ENCODE assay signal across 8 mouse cellular contexts in the genomic region with DNA sequence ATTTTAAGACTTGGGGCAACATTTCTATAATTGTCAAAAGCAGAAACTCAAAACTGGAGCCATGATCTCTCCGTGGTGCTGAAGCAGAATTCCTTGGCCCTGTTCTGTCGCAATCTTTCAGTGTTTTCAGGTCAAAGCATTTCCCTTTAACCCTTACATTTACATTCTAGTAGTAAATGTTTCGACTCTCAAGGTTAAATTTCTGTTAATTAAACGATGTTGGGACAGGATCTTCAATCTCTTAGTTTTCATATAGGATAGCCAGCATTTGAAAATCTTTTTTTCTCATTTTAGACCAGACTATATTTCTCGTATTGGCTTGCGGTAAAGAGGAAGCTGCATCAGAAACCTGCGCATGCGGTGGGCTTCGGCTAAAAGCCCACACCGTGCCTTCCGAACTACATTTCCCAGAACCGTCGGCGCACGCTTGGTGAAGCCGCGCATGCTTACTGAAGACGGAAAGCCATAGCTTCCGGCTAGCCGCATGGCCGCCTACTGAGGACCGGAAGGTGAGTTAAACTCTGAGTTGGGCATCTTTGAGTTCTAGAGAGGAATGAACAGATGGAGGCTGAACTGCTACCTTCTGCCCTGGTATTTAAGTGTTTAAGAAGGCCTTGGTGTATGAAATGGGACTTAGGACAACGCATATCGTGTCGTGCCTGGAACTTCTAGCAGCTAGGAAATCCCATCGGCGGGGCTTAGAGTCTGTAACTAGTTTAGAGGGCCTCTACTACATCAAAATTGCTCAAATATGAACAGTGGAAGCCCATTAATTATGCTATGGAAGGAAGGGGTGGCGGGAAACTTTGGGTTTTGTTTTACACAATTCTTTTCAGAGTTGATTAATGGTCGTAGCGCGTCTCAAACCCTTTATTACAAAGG. TPM values are rescaled to one million over a fixed set of nuclear protein-coding genes. Genes with fewer than 3 reads are reported as not detected.
DNase-seq lines count a peak whose midpoint lies in the region; ATAC-seq and TF ChIP-seq lines count a peak whose summit lies in the region.

No protein-coding gene starts in this region.

- no peak for TF ChIP-seq CTCF in stomach, postnatal 0 days (IDR thresholded peaks at IDR 0.05; ENCODE audit: low read depth)

- H3K4me1 ChIP-seq in ES-E14 (ENCODE audit: control insufficient read depth in 2 of 2, insufficient read depth in 2 of 2, low read length in 2 of 2, poor library complexity in 1 of 2): peaks cover 0 to 2% of the 10 kb centered on the region in 2 experiments; a peak in 1 of 4 replicates
- peaks cover 24% of the 10 kb centered on the region for H3K4me1 ChIP-seq in forebrain, embryonic 13.5 days
- H3K4me1 ChIP-seq in liver, embryonic 16.5 days (ENCODE audit: control insufficient read depth, low read depth, low read length): peaks cover 12% of the 10 kb centered on the region
- peaks cover 13% of the 10 kb centered on the region for H3K4me1 ChIP-seq in neural tube, embryonic 12.5 days
- H3K4me1 ChIP-seq in stomach, postnatal 0 days (replicated peaks; ENCODE audit: control insufficient read depth, insufficient read depth): no peaks in the 10 kb centered on the region; the same call in 1 of the 2 replicates

- no peaks in the 10 kb centered on the region for H3K9me3 ChIP-seq in ES-E14 (ENCODE audit: control insufficient read depth, insufficient read depth, low read depth, low read length)
- H3K9me3 ChIP-seq in forebrain, embryonic 13.5 days (replicated peaks): no peaks in the 10 kb centered on the region
- H3K9me3 ChIP-seq in liver, embryonic 16.5 days (replicated peaks; ENCODE audit: control insufficient read depth, low read length): no peaks in the 10 kb centered on the region
- no peaks in the 10 kb centered on the region for H3K9me3 ChIP-seq in neural tube, embryonic 12.5 days
- H3K9me3 ChIP-seq in stomach, postnatal 0 days (ENCODE audit: control insufficient read depth, low read length): no peaks in the 10 kb centered on the region

- H3K4me2 ChIP-seq in forebrain, embryonic 13.5 days: peak overlapping the region; percentile 88
- peak overlapping the region; percentile 79 for H3K4me2 ChIP-seq in liver, embryonic 16.5 days (ENCODE audit: low read depth, low read length)
- H3K4me2 ChIP-seq in neural tube, embryonic 12.5 days (replicated peaks): peak overlapping the region; percentile 92
- H3K4me2 ChIP-seq in stomach, postnatal 0 days (replicated peaks; ENCODE audit: low read depth): peak overlapping the region; percentile 97

- H3K27me3 ChIP-seq in forebrain, embryonic 13.5 days: no peaks in the 10 kb centered on the region; the same call in 1 of the 2 replicates
- peaks cover 31% of the 10 kb centered on the region for H3K27me3 ChIP-seq in liver, embryonic 16.5 days (ENCODE audit: control insufficient read depth, insufficient read depth, low read depth, low read length)
- no peaks in the 10 kb centered on the region for H3K27me3 ChIP-seq in neural tube, embryonic 12.5 days (replicated peaks)
- no peaks in the 10 kb centered on the region; the same call in 1 of the 2 replicates for H3K27me3 ChIP-seq in stomach, postnatal 0 days (ENCODE audit: control insufficient read depth, insufficient read depth, low read length)

- H3K4me3 ChIP-seq in ES-E14 (ENCODE audit: insufficient read depth in 1 of 2, low read depth in 1 of 2, low read length in 2 of 2, poor library complexity in 1 of 2, severe bottlenecking in 1 of 2): peak overlapping the region; percentile 74 to 98
- H3K4me3 ChIP-seq in forebrain, embryonic 13.5 days: peak overlapping the region; percentile 71
- peak overlapping the region; percentile 71 for H3K4me3 ChIP-seq in liver, embryonic 16.5 days (ENCODE audit: low read depth, low read length)
- peak overlapping the region; percentile 68 for H3K4me3 ChIP-seq in neural tube, embryonic 12.5 days
- H3K4me3 ChIP-seq in stomach, postnatal 0 days (ENCODE audit: low read depth, low read length): peak overlapping the region; percentile 61

- H3K27ac ChIP-seq in ES-E14 (ENCODE audit: insufficient read depth, low read depth, low read length, poor library complexity, severe bottlenecking): no peak overlapping the region
- peak overlapping the region; percentile 70 for H3K27ac ChIP-seq in forebrain, embryonic 13.5 days
- no peak overlapping the region for H3K27ac ChIP-seq in liver, embryonic 16.5 days (ENCODE audit: low read length)
- H3K27ac ChIP-seq in neural tube, embryonic 12.5 days: peak overlapping the region; percentile 37; the same call in 1 of the 2 replicates
- H3K27ac ChIP-seq in stomach, postnatal 0 days (replicated peaks): 0 out of 2 replicates have a peak overlapping the region, but pooled peaks have one; percentile 26

- no peak for TF ChIP-seq EP300 in stomach, postnatal 0 days (optimal IDR thresholded peaks at IDR 0.05)

- H3K9ac ChIP-seq in ES-E14 (ENCODE audit: insufficient read depth, low read depth, low read length, poor library complexity, severe bottlenecking): peak overlapping the region; percentile 87
- H3K9ac ChIP-seq in forebrain, embryonic 13.5 days: peak overlapping the region; percentile 60
- peak overlapping the region; percentile 66 for H3K9ac ChIP-seq in liver, embryonic 16.5 days (ENCODE audit: low read depth, low read length)
- H3K9ac ChIP-seq in neural tube, embryonic 12.5 days: peak overlapping the region; percentile 60
- H3K9ac ChIP-seq in stomach, postnatal 0 days (ENCODE audit: low read length): peak overlapping the region; percentile 61

- peak; percentile 83 for ATAC-seq in cerebellum, adult (ENCODE audit: insufficient number of reproducible peaks, low FRiP score, low TSS enrichment)
- peak; percentile 92 for ATAC-seq in forebrain, embryonic 13.5 days
- ATAC-seq in liver, embryonic 16.5 days (ENCODE audit: low read depth): peak; percentile 82
- peak; percentile 93 for ATAC-seq in neural tube, embryonic 12.5 days (ENCODE audit: low FRiP score, low read depth)
- peak; percentile 88 for ATAC-seq in stomach, postnatal 0 days (ENCODE audit: low FRiP score, low TSS enrichment)

- H3K36me3 ChIP-seq in ES-E14 (ENCODE audit: control insufficient read depth, insufficient read depth, low read length, poor library complexity, severe bottlenecking): peaks cover 11% of the 10 kb centered on the region
- peaks cover 17% of the 10 kb centered on the region for H3K36me3 ChIP-seq in forebrain, embryonic 13.5 days (ENCODE audit: poor library complexity, severe bottlenecking)
- H3K36me3 ChIP-seq in liver, embryonic 16.5 days (ENCODE audit: control insufficient read depth, insufficient read depth): peaks cover 11% of the 10 kb centered on the region
- H3K36me3 ChIP-seq in neural tube, embryonic 12.5 days: peaks cover 15% of the 10 kb centered on the region
- no peaks in the 10 kb centered on the region for H3K36me3 ChIP-seq in stomach, postnatal 0 days (ENCODE audit: control insufficient read depth, insufficient read depth, low read length)

- intact Hi-C loops in heart, postnatal 14 days (cut with DNase I): no loop called here

- in situ Hi-C loops in ES-E14 (cut with MboI; ENCODE audit: low sequenced_read_pairs in 2 of 2, unreplicated experiment in 2 of 2): no loop called here

- 1% methylated on average over 31 of the region's 31 CpGs for WGBS in forebrain, embryonic 13.5 days
- WGBS in large intestine, adult 2 months: 1% methylated on average over 31 of the region's 31 CpGs
- WGBS in liver, embryonic 16.5 days (ENCODE audit: insufficient replicate concordance): 1% methylated on average over 31 of the region's 31 CpGs
- 1% methylated on average over 31 of the region's 31 CpGs for WGBS in neural tube, embryonic 12.5 days
- WGBS in stomach, postnatal 0 days: 1% methylated on average over 31 of the region's 31 CpGs

- DNase-seq in ES-E14 (ENCODE audit: low read depth, low spot score): peak; percentile 75
- DNase-seq in heart, postnatal 14 days: peak; percentile 67 to 77
- DNase-seq in large intestine, adult 2 months (ENCODE audit: low read depth, low spot score): peak; percentile 51
- DNase-seq in stomach, postnatal 0 days (ENCODE audit: low spot score): peak; percentile 76

RNA-seq across cellular contexts. Expression of a gene that starts 0.9 kb away (rescaled TPM):
- 20.6 and 25.6 TPM in 2 replicates for total RNA-seq in ES-E14 (2012; rRNA removed)
- polyA plus RNA-seq in forebrain, embryonic 13.5 days (2015; fragmentation: Nextera tagmentation; extraction: Ambion mirVana): 19.3 and 20.0 TPM in 2 replicates
- 1 to 10 TPM; 7.1 to 7.9 TPM for total RNA-seq in heart, postnatal 14 days (2021)
- polyA plus RNA-seq in large intestine, adult 2 months (2012; rRNA removed): 1.8 and 2.1 TPM in 2 replicates
- polyA plus RNA-seq in liver, embryonic 16.5 days (2015; fragmentation: Nextera tagmentation; extraction: Ambion mirVana): 5.2 and 5.8 TPM in 2 replicates
- 17.2 and 17.6 TPM in 2 replicates for polyA plus RNA-seq in neural tube, embryonic 12.5 days (2016; fragmentation: Nextera tagmentation; extraction: Ambion mirVana)
- polyA plus RNA-seq in stomach, postnatal 0 days (2015; fragmentation: Nextera tagmentation; extraction: Ambion mirVana): 7.9 and 9.3 TPM in 2 replicates

RNA-seq across cellular contexts. Expression of a gene that starts 0.9 kb away (rescaled TPM):
- 1.6 and 1.8 TPM in 2 replicates for total RNA-seq in ES-E14 (2012; rRNA removed)
- 13.2 and 14.9 TPM in 2 replicates for polyA plus RNA-seq in forebrain, embryonic 13.5 days (2015; fragmentation: Nextera tagmentation; extraction: Ambion mirVana)
- total RNA-seq in heart, postnatal 14 days (2021): not detected
- 0.03 and 0.04 TPM in 2 replicates for polyA plus RNA-seq in large intestine, adult 2 months (2012; rRNA removed)
- 0.14 and 0.18 TPM in 2 replicates for polyA plus RNA-seq in liver, embryonic 16.5 days (2015; fragmentation: Nextera tagmentation; extraction: Ambion mirVana)
- polyA plus RNA-seq in neural tube, embryonic 12.5 days (2016; fragmentation: Nextera tagmentation; extraction: Ambion mirVana): 14.5 and 15.7 TPM in 2 replicates
- polyA plus RNA-seq in stomach, postnatal 0 days (2015; fragmentation: Nextera tagmentation; extraction: Ambion mirVana): 0.38 and 0.50 TPM in 2 replicates

RNA-seq across cellular contexts. Expression of a gene that starts 10.8 kb away (rescaled TPM):
- 1.2 and 1.6 TPM in 2 replicates for total RNA-seq in ES-E14 (2012; rRNA removed)
- polyA plus RNA-seq in forebrain, embryonic 13.5 days (2015; fragmentation: Nextera tagmentation; extraction: Ambion mirVana): 1.6 and 2.1 TPM in 2 replicates
- total RNA-seq in heart, postnatal 14 days (2021): not detected
- not detected in 2 replicates for polyA plus RNA-seq in large intestine, adult 2 months (2012; rRNA removed)
- polyA plus RNA-seq in liver, embryonic 16.5 days (2015; fragmentation: Nextera tagmentation; extraction: Ambion mirVana): 0.05 and 0.09 TPM in 2 replicates
- 1.5 and 1.7 TPM in 2 replicates for polyA plus RNA-seq in neural tube, embryonic 12.5 days (2016; fragmentation: Nextera tagmentation; extraction: Ambion mirVana)
- polyA plus RNA-seq in stomach, postnatal 0 days (2015; fragmentation: Nextera tagmentation; extraction: Ambion mirVana): 0.19 and 0.31 TPM in 2 replicates

RNA-seq across cellular contexts. Expression of a gene that starts 10.9 kb away (rescaled TPM):
- 14.6 and 17.6 TPM in 2 replicates for total RNA-seq in ES-E14 (2012; rRNA removed)
- polyA plus RNA-seq in forebrain, embryonic 13.5 days (2015; fragmentation: Nextera tagmentation; extraction: Ambion mirVana): 29.0 and 29.7 TPM in 2 replicates
- 1 to 10 TPM; 2.8 to 3.0 TPM for total RNA-seq in heart, postnatal 14 days (2021)
- 1.8 and 1.9 TPM in 2 replicates for polyA plus RNA-seq in large intestine, adult 2 months (2012; rRNA removed)
- 9.0 and 9.4 TPM in 2 replicates for polyA plus RNA-seq in liver, embryonic 16.5 days (2015; fragmentation: Nextera tagmentation; extraction: Ambion mirVana)
- polyA plus RNA-seq in neural tube, embryonic 12.5 days (2016; fragmentation: Nextera tagmentation; extraction: Ambion mirVana): 17.8 and 21.3 TPM in 2 replicates
- polyA plus RNA-seq in stomach, postnatal 0 days (2015; fragmentation: Nextera tagmentation; extraction: Ambion mirVana): 4.1 and 4.7 TPM in 2 replicates

RNA-seq across cellular contexts. Expression of a gene that starts 41.2 kb away (rescaled TPM):
- total RNA-seq in ES-E14 (2012; rRNA removed): not detected in 2 replicates
- not detected in 2 replicates for polyA plus RNA-seq in forebrain, embryonic 13.5 days (2015; fragmentation: Nextera tagmentation; extraction: Ambion mirVana)
- not detected for total RNA-seq in heart, postnatal 14 days (2021)
- polyA plus RNA-seq in large intestine, adult 2 months (2012; rRNA removed): not detected in 2 replicates
- not detected in 2 replicates for polyA plus RNA-seq in liver, embryonic 16.5 days (2015; fragmentation: Nextera tagmentation; extraction: Ambion mirVana)
- not detected in 2 replicates for polyA plus RNA-seq in neural tube, embryonic 12.5 days (2016; fragmentation: Nextera tagmentation; extraction: Ambion mirVana)
- not detected in 2 replicates for polyA plus RNA-seq in stomach, postnatal 0 days (2015; fragmentation: Nextera tagmentation; extraction: Ambion mirVana)

Comparison
In these comparisons a context has a peak if more than half of its experiments do, and no peak if none do; other contexts are left out.
1. H3K27ac ChIP-seq: peak in forebrain, embryonic 13.5 days (single experiment), neural tube, embryonic 12.5 days (single experiment) and stomach, postnatal 0 days (single experiment); none in ES-E14 (single experiment) and liver, embryonic 16.5 days (single experiment).
2. Peak in every context shown above with its lines, with median percentiles within 50 percentile points of each other: DNase-seq, H3K4me3 ChIP-seq, H3K9ac ChIP-seq, ATAC-seq and H3K4me2 ChIP-seq.